Mouse (Mus musculus): ENCODE results near the gene Gm21983.

The Gm21983 gene

GRCm38 (mm10) chr7:27180837-27181695 lies at the start of gene Gm21983, which contains the start of gene Mia:
Gm21983 (minus strand) TSS chr7:27181086.
Mia (minus strand) TSS chr7:27181157.
- no peak for DNase-seq

- no peak for DNase-seq
These were observed 48.0 kb upstream of the Gm21983 start for GRCm38 (mm10) chr7:27228865-27229264.

GRCm38 (mm10) chr7:27228281-27228821 lies 47.5 kb upstream of the Gm21983 start, which contains the start of gene Itpkc:
Itpkc (minus strand) TSS chr7:27228661.
- DNase-seq = peak; percentile 95

- peak; percentile 18 for DNase-seq
These were observed 46.8 kb upstream of the Gm21983 start for GRCm38 (mm10) chr7:27227676-27228075.

GRCm38 (mm10) chr7:27227276-27227675 lies 46.4 kb upstream of the Gm21983 start:
- DNase-seq = no peak

- no peak for DNase-seq
These were observed 44.1 kb upstream of the Gm21983 start for GRCm38 (mm10) chr7:27224877-27225575.

GRCm38 (mm10) chr7:27222538-27222937 lies 41.7 kb upstream of the Gm21983 start:
- no peak for DNase-seq

GRCm38 (mm10) chr7:27221939-27222338 lies 41.1 kb upstream of the Gm21983 start:
- DNase-seq = no peak

- DNase-seq = no peak
These were observed 39.1 kb upstream of the Gm21983 start for GRCm38 (mm10) chr7:27219937-27220336.

- no peak for DNase-seq
These were observed 37.7 kb upstream of the Gm21983 start for GRCm38 (mm10) chr7:27218586-27218985.

- DNase-seq = no peak
These were observed 31.7 kb upstream of the Gm21983 start for GRCm38 (mm10) chr7:27212626-27213025.

- peak; percentile 28 for DNase-seq
These were observed 23.0 kb upstream of the Gm21983 start for GRCm38 (mm10) chr7:27203730-27204449.

- no peak for DNase-seq
These were observed 17.9 kb upstream of the Gm21983 start for GRCm38 (mm10) chr7:27198779-27199178.

- no peak for DNase-seq
These were observed 17.5 kb upstream of the Gm21983 start for GRCm38 (mm10) chr7:27198355-27198754.

- no peak for DNase-seq
These were observed 16.7 kb upstream of the Gm21983 start for GRCm38 (mm10) chr7:27197634-27198033.

GRCm38 (mm10) chr7:27197136-27197535 lies 16.2 kb upstream of the Gm21983 start:
- no peak for DNase-seq

GRCm38 (mm10) chr7:27195681-27196611 lies 15.1 kb upstream of the Gm21983 start, which contains the start of the genes BC024978 and Snrpa:
BC024978 (plus strand) TSS chr7:27195781.
Snrpa (minus strand) TSS chr7:27196271.
- DNase-seq = peak; percentile 99

GRCm38 (mm10) chr7:27193731-27194130 lies 12.8 kb upstream of the Gm21983 start:
- no peak for DNase-seq

- no peak for DNase-seq
These were observed 11.5 kb upstream of the Gm21983 start for GRCm38 (mm10) chr7:27192434-27192833.

- DNase-seq = no peak
These were observed 8.5 kb upstream of the Gm21983 start for GRCm38 (mm10) chr7:27189271-27189931.

GRCm38 (mm10) chr7:27185986-27186385 lies 5.1 kb upstream of the Gm21983 start:
- DNase-seq = no peak

Measured in kidney, postnatal 14 days (tissue).